ENCODE assay signal across 12 mouse cellular contexts in genomic region chr16:41839751-41840404, GRCm38 (mm10).
DNase-seq lines count a peak whose midpoint lies in the region; ATAC-seq and TF ChIP-seq lines count a peak whose summit lies in the region.
"Had no signal": no experiment of that assay in that cellular context is flagged by ENCODE, and none has a peak within 500 bp of the region (broad histone marks: within the 10 kb centered on the region; RNA-seq: fewer than 3 reads in every experiment).

No protein-coding gene starts in this region.

- H3K9me3 ChIP-seq in hindbrain, embryonic 14.5 days (ENCODE audit: control insufficient read depth, low read length), result no peaks in the 10 kb centered on the region
- H3K9me3 ChIP-seq: megakaryocyte, embryonic 14.5 days had no signal

- no peaks in the 10 kb centered on the region for H3K36me3 ChIP-seq in hindbrain, embryonic 14.5 days (replicated peaks; ENCODE audit: control insufficient read depth, insufficient read depth)

- H3K4me3 ChIP-seq in layer of hippocampus, adult 2 months, result no peak overlapping the region
- no peak overlapping the region for H3K4me3 ChIP-seq in hindbrain, embryonic 14.5 days (replicated peaks; ENCODE audit: low read length)
- H3K4me3 ChIP-seq: megakaryocyte, embryonic 14.5 days had no signal

- 0 out of 2 replicates have a peak, but pooled peaks have one; percentile 15 for TF ChIP-seq CTCF in layer of hippocampus, adult 2 months (conservative IDR thresholded peaks at IDR 0.05)
- no peak for TF ChIP-seq CTCF in brain, embryonic 14.5 days (IDR thresholded peaks at IDR 0.05; ENCODE audit: borderline replicate concordance, extremely low read depth, insufficient read depth, insufficient read length)

- DNase-seq in heart, postnatal 4 days, result peak; percentile 26
- no peak for DNase-seq in heart, adult 8-10 months (ENCODE audit: low spot score)
- DNase-seq in layer of hippocampus, adult 2 months (ENCODE audit: low spot score in 2 of 2), result no peak
- no peak for DNase-seq in layer of hippocampus, adult 9-11 months
- peak; percentile 55 for DNase-seq in brain, embryonic 14.5 days (ENCODE audit: low read depth)
- no peak for DNase-seq in hindbrain, embryonic 14.5 days (ENCODE audit: low spot score)
- no peak for DNase-seq in thymus, postnatal 4 days
- DNase-seq: cerebellum, adult 2 months; heart, adult 11 months; thymus, postnatal 36 days had no signal

- no peaks in the 10 kb centered on the region for H3K4me1 ChIP-seq in hindbrain, embryonic 14.5 days (replicated peaks; ENCODE audit: control insufficient read depth, insufficient read depth, low read length)
- H3K4me1 ChIP-seq: megakaryocyte, embryonic 14.5 days had no signal

- no peak overlapping the region for H3K4me2 ChIP-seq in hindbrain, embryonic 14.5 days (replicated peaks)
- H3K4me2 ChIP-seq: liver, embryonic 11.5 days had no signal

- no peaks in the 10 kb centered on the region for H3K27me3 ChIP-seq in hindbrain, embryonic 14.5 days (ENCODE audit: control insufficient read depth, insufficient read depth, low read length)
- H3K27me3 ChIP-seq: megakaryocyte, embryonic 14.5 days had no signal

- 49% methylated on average over 2 of the region's 2 CpGs for WGBS in hindbrain, embryonic 14.5 days

- H3K27ac ChIP-seq in layer of hippocampus, adult 2 months, result no peak overlapping the region
- no peak overlapping the region for H3K27ac ChIP-seq in hindbrain, embryonic 14.5 days

- H3K9ac ChIP-seq in hindbrain, embryonic 14.5 days, result no peak overlapping the region

- no peak for TF ChIP-seq POLR2A in brain, embryonic 14.5 days (IDR thresholded peaks at IDR 0.05; ENCODE audit: borderline replicate concordance, extremely low read depth, insufficient read depth, insufficient read length, poor library complexity, severe bottlenecking)

- ATAC-seq in hindbrain, embryonic 14.5 days (ENCODE audit: low FRiP score), result peak; percentile 62; the same call in 1 of the 2 replicates

Comparison
In these comparisons a context has a peak if more than half of its experiments do, and no peak if none do; other contexts are left out.
1. DNase-seq: peak in heart, postnatal 4 days (single experiment) and brain, embryonic 14.5 days (single experiment); none in heart, adult 8-10 months (single experiment), layer of hippocampus, adult 2 months (0 of 2), layer of hippocampus, adult 9-11 months (single experiment), hindbrain, embryonic 14.5 days (single experiment) and thymus, postnatal 4 days (single experiment).